Mouse (Mus musculus) thymus, adult 2 months (tissue): ENCODE measurements around the gene Spib. TPM values are rescaled to one million over a fixed set of nuclear protein-coding genes. Genes with fewer than 3 reads are reported as not detected.
A peak's percentile ranks its signal among the peaks of the same experiment; 100 is the strongest.

Experiments
- DNase-seq: peaks from one replicate; pipeline ENCODE4 v3.0.0; 2021
- H3K27ac ChIP-seq: fragments of 200-500 bp; 2 replicates; pipeline ENCODE4 v1.5.1; 2012; ENCODE audit warnings: low read length, control low read depth; ENCODE audit not compliant: control insufficient read depth, insufficient read depth
- H3K27me3 ChIP-seq: fragments of 200-500 bp; 2 replicates; pipeline ENCODE4 v1.6.1; 2012; ENCODE audit warnings: mild to moderate bottlenecking, low read length, moderate library complexity, mixed read lengths; ENCODE audit not compliant: control insufficient read depth, insufficient read depth
- H3K36me3 ChIP-seq: fragments of 200-500 bp; 2 replicates; pipeline ENCODE4 v1.6.1; 2012; ENCODE audit warnings: mild to moderate bottlenecking, low read length, moderate library complexity; ENCODE audit not compliant: control insufficient read depth, insufficient read depth
- H3K4me1 ChIP-seq: fragments of 200-500 bp; replicated peaks from 2 replicates; pipeline ENCODE4 v1.6.1; 2012; ENCODE audit warnings: low read length; ENCODE audit not compliant: control insufficient read depth, insufficient read depth
- H3K4me3 ChIP-seq: fragments of 200-500 bp; 2 replicates; pipeline ENCODE4 v1.5.1; 2012; ENCODE audit warnings: mild to moderate bottlenecking, low read length, control low read depth, moderate library complexity; ENCODE audit not compliant: control insufficient read depth, insufficient read depth
- CTCF ChIP-seq: fragments of 200-500 bp; IDR thresholded peaks from 2 replicates; pipeline ENCODE4 v1.5.1; 2012; ENCODE audit warnings: mild to moderate bottlenecking, control low read depth, low read length, moderate library complexity, borderline replicate concordance; ENCODE audit not compliant: control insufficient read depth, poor library complexity, insufficient read depth; ENCODE audit errors: extremely low read depth
- POLR2A ChIP-seq: fragments of 200-500 bp; IDR thresholded peaks from 2 replicates; pipeline ENCODE4 v1.6.1; 2012; ENCODE audit warnings: mild to moderate bottlenecking, low read length, control low read depth, moderate library complexity; ENCODE audit not compliant: control insufficient read depth, poor library complexity, insufficient read depth; ENCODE audit errors: extremely low read depth
- WGBS: fragments of 180-500 bp; shearing (Covaris S2); methylation state at CpG from one replicate; pipeline ENCODE4 v1.1.7; 2018; 5-methylcytosine and 5-hydroxymethylcytosine counted together
- polyA plus RNA-seq: library from polyadenylated mRNA; depleted of rRNA; stranded (reverse); fragments of >200 nt; gene quantifications from 2 replicates; pipeline ENCODE4 v1.2.3, GENCODE M21; 2012

Gene Spib
- polyA plus RNA-seq, 1 experiment, result 43.3 TPM

- WGBS, result 72% methylated on average over 3 of the region's 3 CpGs
- no peak for DNase-seq
- H3K27me3 ChIP-seq, result no peaks in the 10 kb centered on the region
These were observed 10.9 kb downstream of the Spib start for GRCm38 (mm10) chr7:44520990-44521389.

GRCm38 (mm10) chr7:44519240-44519913, 12.5 kb downstream of the Spib start:
- 75% methylated on average over 9 of the region's 9 CpGs for WGBS
- 0 out of 2 replicates have a peak, but pooled peaks have one; percentile 34 for TF ChIP-seq CTCF
- no peak for TF ChIP-seq POLR2A
- no peaks in the 10 kb centered on the region for H3K27me3 ChIP-seq

More at GRCm38 (mm10) chr7:44520990-44521389, 10.9 kb downstream of the Spib start:
- TF ChIP-seq POLR2A (no peak), CTCF (no peak)
- no peak overlapping the region for H3K27ac ChIP-seq
- H3K36me3 ChIP-seq, result no peaks in the 10 kb centered on the region
- H3K4me1 ChIP-seq, result peaks cover 6% of the 10 kb centered on the region; the same call in 1 of the 2 replicates
- H3K4me3 ChIP-seq, result no peak overlapping the region

GRCm38 (mm10) chr7:44507491-44507890, 24.4 kb downstream of the Spib start:
- H3K4me1 ChIP-seq, result 0 out of 2 replicates have a peak, but pooled peaks cover 4% of the 10 kb centered on the region
- no peak overlapping the region for H3K4me3 ChIP-seq
- H3K27ac ChIP-seq, result no peak overlapping the region
- no peaks in the 10 kb centered on the region for H3K27me3 ChIP-seq
- TF ChIP-seq POLR2A (no peak), CTCF (no peak)
- DNase-seq, result no peak
- H3K36me3 ChIP-seq, result no peaks in the 10 kb centered on the region

More at GRCm38 (mm10) chr7:44519240-44519913, 12.5 kb downstream of the Spib start:
- Histone ChIP-seq H3K4me1 (peaks cover 6% of the 10 kb centered on the region; the same call in 1 of the 2 replicates), H3K4me3 (no peak overlapping the region), H3K36me3 (no peaks in the 10 kb centered on the region), H3K27ac (no peak overlapping the region)
- DNase-seq, result no peak

- Histone ChIP-seq H3K27me3 (no peaks in the 10 kb centered on the region), H3K4me3 (no peak overlapping the region), H3K27ac (no peak overlapping the region), H3K4me1 (peaks cover 7% of the 10 kb centered on the region), H3K36me3 (no peaks in the 10 kb centered on the region)
- 26% methylated on average over 5 of the region's 5 CpGs for WGBS
- TF ChIP-seq CTCF, result peak; percentile 59; the same call in 1 of the 2 replicates
- no peak for TF ChIP-seq POLR2A
- peak; percentile 74 for DNase-seq
These were observed 30.2 kb downstream of the Spib start for GRCm38 (mm10) chr7:44501563-44502115.

DNA sequence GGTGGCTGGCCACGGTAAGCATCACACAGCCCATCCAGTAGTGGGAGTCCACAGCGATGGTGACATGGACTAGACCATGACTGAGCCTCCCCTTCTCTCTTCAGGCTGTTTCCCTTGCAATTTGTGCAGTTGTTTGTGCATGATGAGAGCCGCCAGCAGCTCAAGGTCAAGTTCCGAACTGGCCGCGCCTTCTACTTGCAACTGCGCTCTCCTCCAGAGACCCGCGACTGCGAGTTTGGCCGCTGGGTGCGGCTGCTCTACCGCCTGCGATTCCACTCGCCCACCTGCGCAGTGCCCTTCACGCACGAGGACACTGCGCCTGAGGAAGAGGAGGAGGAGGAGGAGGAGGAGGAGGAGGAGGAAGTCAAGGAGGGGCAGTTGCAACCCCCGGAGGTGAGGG, 31.8 kb downstream of the Spib start:
- H3K27me3 ChIP-seq, result no peaks in the 10 kb centered on the region
- H3K4me3 ChIP-seq, result no peak overlapping the region
- H3K4me1 ChIP-seq, result peaks cover 13% of the 10 kb centered on the region
- H3K27ac ChIP-seq, result no peak overlapping the region
- 71% methylated on average over 20 of the region's 20 CpGs for WGBS
- no peak for DNase-seq
- H3K36me3 ChIP-seq, result no peaks in the 10 kb centered on the region
- TF ChIP-seq CTCF, result no peak
- TF ChIP-seq POLR2A, result no peak

DNA sequence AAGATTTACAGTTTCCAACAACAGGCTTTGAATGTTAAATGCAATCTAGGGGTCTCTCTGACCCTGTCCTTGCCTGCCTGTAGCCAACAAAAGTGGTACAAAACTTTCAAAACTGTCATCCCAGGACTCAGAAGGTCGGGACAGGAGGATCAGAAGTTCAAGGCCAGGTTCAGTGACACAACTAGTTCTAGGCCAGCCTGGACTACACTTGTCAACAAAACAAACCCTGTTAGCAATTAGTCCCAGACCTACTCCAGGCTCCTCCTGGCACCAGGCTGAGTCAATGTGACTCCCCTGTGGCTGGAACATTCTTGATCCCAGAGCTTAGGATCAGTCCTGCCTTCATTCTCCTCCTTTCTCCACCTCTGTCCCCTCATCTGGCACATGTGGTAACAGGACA, 32.9 kb downstream of the Spib start:
- no peak for DNase-seq
- 81% methylated on average over 1 of the region's 1 CpGs for WGBS
- H3K4me3 ChIP-seq, result no peak overlapping the region
- H3K36me3 ChIP-seq, result no peaks in the 10 kb centered on the region
- TF ChIP-seq POLR2A (no peak), CTCF (no peak)
- H3K4me1 ChIP-seq, result peaks cover 17% of the 10 kb centered on the region
- H3K27me3 ChIP-seq, result no peaks in the 10 kb centered on the region
- H3K27ac ChIP-seq, result no peak overlapping the region
